Mouse (Mus musculus): ENCODE data around the gene Scn4a. TPM values are rescaled to one million over a fixed set of nuclear protein-coding genes. Genes with fewer than 3 reads are reported as not detected.
A peak's percentile ranks its signal among the peaks of the same experiment; 100 is the strongest.
"Not testable (repeated sequence)": the region's sequence is repeated elsewhere in the genome, so short reads cannot be mapped to it uniquely, and the experiment has no call there.

The Scn4a gene
- polyA plus RNA-seq, 1 experiment from 2014 or later: not detected

DNA sequence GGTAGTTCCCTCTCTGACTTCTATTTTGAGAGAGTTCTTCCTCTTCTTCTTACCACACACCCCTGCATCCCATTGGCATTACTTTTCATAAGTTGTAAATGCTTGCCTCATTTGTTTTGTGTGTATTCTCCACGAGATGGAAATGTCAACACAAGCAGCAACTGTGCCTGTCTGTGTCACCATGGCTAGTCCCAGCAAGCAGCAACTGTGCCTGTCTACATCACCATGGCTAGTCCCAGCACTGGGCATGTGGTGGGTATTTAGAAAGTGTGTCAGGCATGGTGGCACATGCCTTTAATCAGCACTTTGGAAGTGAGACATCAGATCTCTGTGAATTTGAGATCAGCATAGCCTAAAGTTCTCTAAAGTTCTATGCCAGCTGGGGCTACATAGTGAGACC is 1.1 kb upstream of the Scn4a start:
- 67% methylated on average over 1 of the region's 1 CpGs for WGBS
- Histone ChIP-seq H3K36me3 (ENCODE audit: poor library complexity, severe bottlenecking) (no peaks in the 10 kb centered on the region), H3K4me3 (no peak overlapping the region), H3K9me3 (replicated peaks) (no peaks in the 10 kb centered on the region), H3K27ac (no peak overlapping the region), H3K4me1 (no peaks in the 10 kb centered on the region), H3K27me3 (no peaks in the 10 kb centered on the region), H3K4me2 (no peak overlapping the region), H3K9ac (no peak overlapping the region)
- ATAC-seq: no peak

- ATAC-seq: no peak
- H3K27ac ChIP-seq: no peak overlapping the region
- no peaks in the 10 kb centered on the region for H3K27me3 ChIP-seq
- no peak overlapping the region for H3K4me2 ChIP-seq
- no peaks in the 10 kb centered on the region for H3K36me3 ChIP-seq (ENCODE audit: poor library complexity, severe bottlenecking)
- H3K4me1 ChIP-seq: no peaks in the 10 kb centered on the region
- H3K9me3 ChIP-seq (replicated peaks): no peaks in the 10 kb centered on the region
- WGBS: 83% methylated on average over 4 of the region's 4 CpGs
- no peak overlapping the region for H3K9ac ChIP-seq
- no peak overlapping the region for H3K4me3 ChIP-seq
Observed at GRCm38 (mm10) chr11:106351941-106352340, 1.1 kb downstream of the Scn4a start.

- H3K4me3 ChIP-seq: no peak overlapping the region
- H3K4me2 ChIP-seq: no peak overlapping the region
- ATAC-seq: no peak
- no peak overlapping the region for H3K9ac ChIP-seq
- 67% methylated on average over 3 of the region's 3 CpGs for WGBS
- no peak overlapping the region for H3K27ac ChIP-seq
- no peaks in the 10 kb centered on the region for H3K27me3 ChIP-seq
- H3K9me3 ChIP-seq (replicated peaks): no peaks in the 10 kb centered on the region
- H3K4me1 ChIP-seq: no peaks in the 10 kb centered on the region
- H3K36me3 ChIP-seq (ENCODE audit: poor library complexity, severe bottlenecking): no peaks in the 10 kb centered on the region
Observed at GRCm38 (mm10) chr11:106351253-106351652, 1.8 kb downstream of the Scn4a start.

GRCm38 (mm10) chr11:106350853-106351252 is 2.2 kb downstream of the Scn4a start:
- H3K27ac ChIP-seq: no peak overlapping the region
- H3K9me3 ChIP-seq (replicated peaks): no peaks in the 10 kb centered on the region
- 64% methylated on average over 5 of the region's 5 CpGs for whole genome bisulfite sequencing
- no peak overlapping the region for H3K9ac ChIP-seq
- no peaks in the 10 kb centered on the region for H3K4me1 ChIP-seq
- no peak for ATAC-seq
- no peak overlapping the region for H3K4me2 ChIP-seq
- H3K27me3 ChIP-seq: no peaks in the 10 kb centered on the region
- H3K36me3 ChIP-seq (ENCODE audit: poor library complexity, severe bottlenecking): no peaks in the 10 kb centered on the region
- no peak overlapping the region for H3K4me3 ChIP-seq

DNA sequence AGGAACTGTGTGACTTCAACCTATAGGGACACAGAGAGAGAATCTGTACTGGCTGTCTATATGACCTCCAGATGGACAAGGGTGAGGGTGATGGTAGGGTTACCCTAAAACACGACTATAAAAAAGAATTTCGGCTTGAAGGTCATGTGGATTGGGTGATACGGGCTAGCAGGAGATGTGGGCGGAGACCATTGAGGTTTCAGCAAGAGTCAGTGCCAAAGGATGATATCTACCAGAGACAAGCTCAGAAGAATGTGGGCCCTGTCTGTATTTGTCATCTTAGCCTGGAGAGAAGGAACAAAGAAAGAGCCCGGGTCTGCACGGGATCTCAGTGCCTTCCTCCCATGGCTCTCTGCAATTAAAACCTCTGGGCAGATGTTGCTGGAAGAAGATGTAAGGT is 3.3 kb downstream of the Scn4a start:
- Histone ChIP-seq H3K9ac (no peak overlapping the region), H3K36me3 (ENCODE audit: poor library complexity, severe bottlenecking) (no peaks in the 10 kb centered on the region), H3K9me3 (replicated peaks) (no peaks in the 10 kb centered on the region), H3K27me3 (no peaks in the 10 kb centered on the region), H3K4me1 (no peaks in the 10 kb centered on the region), H3K4me3 (no peak overlapping the region), H3K27ac (no peak overlapping the region), H3K4me2 (no peak overlapping the region)
- ATAC-seq: no peak
- 92% methylated on average over 6 of the region's 6 CpGs for WGBS

DNA sequence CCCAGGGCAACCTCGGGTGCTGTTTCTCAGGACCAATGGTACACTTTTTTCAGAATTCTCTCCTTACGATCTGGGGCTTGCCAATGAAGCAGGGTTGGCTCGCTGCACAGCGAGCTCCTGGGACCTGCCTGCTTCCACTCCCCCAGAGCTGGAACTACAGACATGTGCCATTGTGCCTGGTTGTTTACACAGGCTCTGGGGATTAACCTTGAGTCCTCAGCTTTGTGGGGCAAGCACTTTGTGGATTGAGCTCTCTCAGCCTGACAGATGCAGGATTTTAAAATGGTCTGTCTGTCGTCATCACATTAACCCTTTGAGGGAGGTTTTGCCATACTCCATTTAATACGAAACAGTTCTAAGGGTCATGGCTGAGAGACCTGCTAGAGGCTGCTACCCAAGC is 8.2 kb downstream of the Scn4a start:
- WGBS: 42% methylated on average over 6 of the region's 6 CpGs
- no peak overlapping the region for H3K4me3 ChIP-seq
- no peaks in the 10 kb centered on the region for H3K4me1 ChIP-seq
- ATAC-seq: no peak
- H3K27ac ChIP-seq: no peak overlapping the region
- H3K9me3 ChIP-seq (replicated peaks): no peaks in the 10 kb centered on the region
- H3K36me3 ChIP-seq (ENCODE audit: poor library complexity, severe bottlenecking): no peaks in the 10 kb centered on the region
- no peak overlapping the region for H3K4me2 ChIP-seq
- H3K9ac ChIP-seq: peak overlapping the region; percentile 16; the same call in 1 of the 2 replicates
- H3K27me3 ChIP-seq: no peaks in the 10 kb centered on the region

DNA sequence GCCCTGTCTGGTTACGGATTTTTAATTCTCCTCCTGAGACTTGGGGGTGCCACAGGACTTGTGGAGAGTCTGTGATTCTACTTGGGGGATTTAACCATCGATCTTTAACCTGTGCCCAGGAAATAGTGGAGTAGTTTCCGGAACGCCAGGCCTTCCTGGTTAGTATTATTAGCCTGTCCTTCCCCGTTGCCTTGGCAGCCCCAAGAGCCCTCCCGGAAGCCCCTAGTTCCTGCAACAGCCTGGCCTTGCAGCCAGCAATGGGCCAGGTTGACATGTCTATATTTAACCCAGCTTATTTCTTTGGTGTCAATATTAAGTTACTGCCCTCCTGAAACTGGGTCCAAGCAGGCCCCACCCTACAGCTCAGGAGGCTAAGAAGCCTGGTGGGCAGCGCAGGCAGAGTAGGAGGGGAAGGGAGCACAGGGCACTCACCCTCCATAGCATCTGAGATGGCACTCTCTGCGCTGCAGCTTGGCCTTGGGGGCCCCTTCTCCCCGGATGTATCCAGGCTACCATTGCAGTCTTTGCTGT is 12.0 kb downstream of the Scn4a start:
- no peaks in the 10 kb centered on the region for H3K4me1 ChIP-seq
- H3K36me3 ChIP-seq (ENCODE audit: poor library complexity, severe bottlenecking): no peaks in the 10 kb centered on the region

DNA sequence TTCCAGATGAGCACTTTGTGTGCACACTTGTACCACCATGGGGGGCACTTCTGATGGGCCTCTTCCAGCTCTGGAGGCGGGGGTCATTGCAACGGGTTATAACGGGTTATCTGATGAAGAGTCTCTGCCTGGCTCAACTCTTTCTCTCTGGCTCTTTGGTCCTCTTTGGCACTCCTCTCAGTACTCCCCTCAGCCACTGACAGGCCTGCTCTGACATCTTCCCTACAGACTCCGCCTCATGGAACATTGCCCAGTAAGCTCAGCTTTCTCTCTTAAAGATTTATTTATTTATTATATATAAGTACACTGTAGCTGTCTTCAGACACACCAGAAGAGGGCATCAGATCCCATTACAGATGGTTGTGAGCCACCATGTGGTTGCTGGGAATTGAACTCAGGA is 13.8 kb downstream of the Scn4a start:
- H3K27ac ChIP-seq; H3K27me3 ChIP-seq; H3K4me3 ChIP-seq; H3K9me3 ChIP-seq (replicated peaks); H3K9ac ChIP-seq; H3K36me3 ChIP-seq (ENCODE audit: poor library complexity, severe bottlenecking); ATAC-seq; H3K4me2 ChIP-seq; H3K4me1 ChIP-seq: not testable (repeated sequence)
- WGBS: 92% methylated on average over 4 of the region's 4 CpGs

More for the DNA sequence above, 12.0 kb downstream of the Scn4a start:
- Histone ChIP-seq H3K27ac (no peak overlapping the region), H3K9me3 (replicated peaks) (no peaks in the 10 kb centered on the region), H3K9ac (no peak overlapping the region), H3K4me3 (no peak overlapping the region), H3K4me2 (no peak overlapping the region), H3K27me3 (no peaks in the 10 kb centered on the region)
- WGBS: 90% methylated on average over 9 of the region's 9 CpGs
- ATAC-seq: no peak

DNA sequence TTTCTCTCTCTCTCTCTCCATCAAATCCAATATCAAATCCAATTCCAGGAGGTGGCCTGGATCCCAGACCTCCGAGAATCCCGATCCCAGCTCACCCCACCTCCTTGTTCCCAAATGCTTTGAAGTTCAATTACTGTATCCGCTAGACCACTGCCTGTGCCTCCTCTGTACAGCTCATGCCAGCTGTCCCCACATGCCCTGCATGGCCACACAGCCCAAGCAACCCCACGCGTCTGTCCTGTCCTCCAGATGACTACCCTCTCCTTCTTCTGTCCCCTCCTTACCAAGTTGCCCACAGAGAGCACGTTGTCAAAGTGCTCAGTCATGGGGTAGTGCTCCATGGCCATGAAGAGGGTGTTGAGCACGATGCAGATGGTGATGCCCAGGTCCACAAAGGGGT is 14.2 kb downstream of the Scn4a start:
- no peak overlapping the region for H3K27ac ChIP-seq
- H3K9me3 ChIP-seq (replicated peaks): no peaks in the 10 kb centered on the region
- H3K27me3 ChIP-seq: no peaks in the 10 kb centered on the region
- no peak overlapping the region for H3K4me3 ChIP-seq
- 81% methylated on average over 7 of the region's 7 CpGs for WGBS
- H3K9ac ChIP-seq: no peak overlapping the region
- no peak overlapping the region for H3K4me2 ChIP-seq
- H3K36me3 ChIP-seq (ENCODE audit: poor library complexity, severe bottlenecking): no peaks in the 10 kb centered on the region
- no peaks in the 10 kb centered on the region for H3K4me1 ChIP-seq
- no peak for ATAC-seq

- H3K4me2 ChIP-seq: no peak overlapping the region
- H3K9ac ChIP-seq: no peak overlapping the region
- no peak for ATAC-seq
- no peaks in the 10 kb centered on the region for H3K36me3 ChIP-seq (ENCODE audit: poor library complexity, severe bottlenecking)
- H3K4me3 ChIP-seq: no peak overlapping the region
- no peaks in the 10 kb centered on the region for H3K9me3 ChIP-seq (replicated peaks)
- no peaks in the 10 kb centered on the region for H3K4me1 ChIP-seq
- no peaks in the 10 kb centered on the region for H3K27me3 ChIP-seq
- 73% methylated on average over 5 of the region's 5 CpGs for WGBS
- H3K27ac ChIP-seq: no peak overlapping the region
Observed at GRCm38 (mm10) chr11:106338029-106338428, 15.1 kb downstream of the Scn4a start.

DNA sequence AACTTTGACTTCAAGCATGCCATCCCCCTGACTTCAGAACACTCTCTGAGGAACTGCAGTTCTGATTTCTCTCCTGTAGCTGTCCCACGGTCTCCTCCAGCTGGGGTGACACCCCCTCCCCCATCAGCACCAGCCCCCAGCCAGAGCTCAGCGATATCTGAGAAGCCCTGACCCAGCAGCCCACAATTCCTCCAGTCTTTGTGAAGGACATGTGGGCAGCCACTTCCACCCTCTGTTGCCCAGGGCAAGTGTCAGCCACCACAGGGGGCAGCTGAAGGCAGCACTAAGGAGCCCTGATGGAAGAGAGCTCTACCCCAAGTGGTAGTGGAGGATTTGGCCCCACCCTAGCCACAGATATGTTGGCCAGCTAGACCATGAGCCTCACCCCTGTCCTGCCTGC is 19.0 kb downstream of the Scn4a start:
- Histone ChIP-seq H3K27me3 (no peaks in the 10 kb centered on the region), H3K9me3 (replicated peaks) (no peaks in the 10 kb centered on the region), H3K4me2 (no peak overlapping the region), H3K27ac (no peak overlapping the region), H3K4me1 (no peaks in the 10 kb centered on the region), H3K9ac (no peak overlapping the region), H3K4me3 (no peak overlapping the region), H3K36me3 (ENCODE audit: poor library complexity, severe bottlenecking) (no peaks in the 10 kb centered on the region)
- WGBS: 12% methylated on average over 2 of the region's 2 CpGs
- no peak for ATAC-seq

DNA sequence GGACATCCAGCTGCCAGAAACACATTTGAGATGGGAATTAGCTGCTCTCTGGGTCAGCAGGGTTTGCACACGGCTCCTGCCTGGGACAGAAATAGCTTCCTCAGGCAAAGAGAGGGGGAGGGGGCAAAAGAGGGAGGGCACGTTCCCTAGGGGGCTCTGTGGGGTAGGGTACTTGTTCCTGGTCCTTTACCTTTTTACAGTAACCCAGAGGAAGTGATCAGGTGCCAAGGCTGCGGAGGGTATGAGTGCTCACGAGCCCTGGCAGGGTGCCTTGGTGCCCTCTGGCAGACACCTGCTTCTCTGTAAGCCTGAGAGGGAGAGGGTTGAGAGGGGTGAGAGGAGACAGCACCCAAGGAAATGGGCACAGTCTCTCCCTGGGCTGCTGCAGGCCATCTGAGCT is 20.6 kb downstream of the Scn4a start:
- Histone ChIP-seq H3K27me3 (no peaks in the 10 kb centered on the region), H3K9me3 (replicated peaks) (no peaks in the 10 kb centered on the region), H3K9ac (no peak overlapping the region), H3K36me3 (ENCODE audit: poor library complexity, severe bottlenecking) (no peaks in the 10 kb centered on the region), H3K27ac (no peak overlapping the region), H3K4me1 (no peaks in the 10 kb centered on the region), H3K4me2 (no peak overlapping the region), H3K4me3 (no peak overlapping the region)
- no peak for ATAC-seq
- WGBS: 50% methylated on average over 4 of the region's 4 CpGs

- H3K9ac ChIP-seq: no peak overlapping the region
- H3K27ac ChIP-seq: no peak overlapping the region
- no peak for ATAC-seq
- no peak overlapping the region for H3K4me3 ChIP-seq
- no peak overlapping the region for H3K4me2 ChIP-seq
- no peaks in the 10 kb centered on the region for H3K27me3 ChIP-seq
- H3K9me3 ChIP-seq (replicated peaks): no peaks in the 10 kb centered on the region
- no peaks in the 10 kb centered on the region for H3K36me3 ChIP-seq (ENCODE audit: poor library complexity, severe bottlenecking)
- H3K4me1 ChIP-seq: no peaks in the 10 kb centered on the region
- WGBS: 77% methylated on average over 7 of the region's 7 CpGs
Observed at GRCm38 (mm10) chr11:106329682-106330081, 23.4 kb downstream of the Scn4a start.

Measured in forebrain, embryonic 13.5 days (tissue).